Mouse (Mus musculus): ENCODE results near the gene Tmem126a.

Tmem126a gene

GRCm38 (mm10) chr7:90456845-90457468 is at the start of gene Tmem126a:
TSS of gene Tmem126a (minus strand) at chr7:90457229.
- peak; percentile 75 to 82 for DNase-seq (ENCODE audit: low spot score in 2 of 2)

DNA sequence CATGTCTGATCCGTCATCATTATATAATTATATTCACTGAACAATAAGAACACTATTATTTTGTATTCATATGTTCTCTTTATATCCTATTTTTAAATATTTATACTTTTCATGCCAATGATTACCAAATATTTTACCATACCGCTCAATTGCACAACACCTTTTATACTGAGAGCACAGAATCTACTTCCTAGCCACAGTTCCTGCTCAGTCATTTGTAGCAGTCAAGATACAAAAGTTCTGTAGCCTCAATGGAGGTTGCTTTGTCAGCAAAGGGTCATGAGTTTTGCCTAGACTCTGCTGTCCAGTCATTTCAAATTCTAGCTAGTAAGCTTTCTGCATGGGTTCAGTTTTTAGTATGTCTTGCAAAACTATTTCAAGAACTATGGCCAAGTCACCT is 25.6 kb upstream of the Tmem126a start:
- no peak for DNase-seq (ENCODE audit: low spot score in 2 of 2)

GRCm38 (mm10) chr7:90476313-90477245 is 19.6 kb upstream of the Tmem126a start, which contains the start of gene Dlg2:
TSS of gene Dlg2 (plus strand) at chr7:90476672.
- peak in 1 of 2 experiments; percentile 45 for DNase-seq (ENCODE audit: low spot score in 2 of 2)

DNA sequence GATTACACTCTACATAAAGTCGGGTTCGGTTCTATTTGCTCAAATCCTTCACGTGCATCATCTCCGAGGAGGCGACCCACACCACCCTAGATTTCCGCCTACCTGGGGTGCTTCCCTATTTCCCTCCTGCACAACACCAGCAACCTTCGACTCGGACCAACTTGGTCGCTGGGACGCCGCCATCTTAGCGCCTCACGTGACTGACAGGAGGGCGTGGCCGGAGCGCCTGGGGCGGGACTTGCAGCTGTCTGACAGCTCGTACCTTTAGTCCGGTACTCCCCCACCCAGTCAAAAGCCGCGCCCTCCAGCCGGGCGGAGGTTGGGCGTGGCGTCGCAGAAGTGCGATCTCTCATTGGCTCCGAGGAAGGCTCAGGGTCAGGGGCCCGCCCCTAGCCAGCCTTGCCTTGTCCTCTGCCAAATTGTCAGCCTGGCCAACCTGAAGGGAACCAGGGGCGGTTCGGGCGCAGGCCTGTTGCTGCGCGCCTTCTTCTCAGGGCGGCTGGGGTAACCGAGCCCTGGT is 18.8 kb upstream of the Tmem126a start, which contains the start of gene Tmem126b:
Gene Tmem126b, minus strand, starts transcription at position 209 of the 520 bp plus-strand sequence.
- peak; percentile 99 for DNase-seq (ENCODE audit: low spot score in 2 of 2)

DNA sequence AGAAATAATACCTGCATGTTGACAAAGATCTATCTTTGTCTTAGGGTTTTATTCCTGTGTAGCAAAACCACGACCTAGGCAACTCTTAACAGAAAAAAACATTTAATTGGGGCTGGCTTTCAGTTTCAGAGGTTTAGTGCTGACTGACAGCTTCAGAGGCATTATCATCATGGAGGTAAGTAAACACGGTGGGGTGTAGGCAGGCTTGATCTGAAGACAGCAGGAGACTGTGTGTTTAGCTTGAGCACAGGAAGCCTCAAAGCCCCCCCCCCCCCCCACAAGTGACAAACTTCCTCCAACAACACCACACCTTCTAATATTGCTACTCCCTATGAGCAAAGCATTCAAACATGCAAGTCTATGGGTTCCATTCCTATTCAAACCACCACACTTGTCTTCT is 16.5 kb upstream of the Tmem126a start:
- no peak for DNase-seq (ENCODE audit: low spot score in 2 of 2)

DNA sequence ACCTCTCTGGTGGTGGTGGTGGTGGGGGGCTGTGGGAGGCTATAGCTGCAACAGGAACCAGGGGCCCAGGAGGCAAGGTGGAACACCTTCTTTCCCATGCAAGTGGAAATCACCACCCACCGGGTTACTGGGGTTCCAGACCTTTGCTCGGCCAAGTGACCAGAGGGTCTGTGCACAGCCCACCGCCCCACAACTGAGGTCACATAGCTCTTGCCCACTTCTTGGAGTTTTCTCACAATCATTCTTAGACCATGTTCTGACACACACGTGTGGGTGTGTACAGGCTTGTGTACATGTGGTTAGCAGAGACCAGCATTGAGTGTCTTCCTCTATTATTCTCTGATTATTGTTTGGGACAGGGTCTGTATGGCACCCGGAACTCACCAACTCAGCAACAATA is 4.4 kb upstream of the Tmem126a start:
- DNase-seq (ENCODE audit: low spot score in 2 of 2), result no peak

DNA sequence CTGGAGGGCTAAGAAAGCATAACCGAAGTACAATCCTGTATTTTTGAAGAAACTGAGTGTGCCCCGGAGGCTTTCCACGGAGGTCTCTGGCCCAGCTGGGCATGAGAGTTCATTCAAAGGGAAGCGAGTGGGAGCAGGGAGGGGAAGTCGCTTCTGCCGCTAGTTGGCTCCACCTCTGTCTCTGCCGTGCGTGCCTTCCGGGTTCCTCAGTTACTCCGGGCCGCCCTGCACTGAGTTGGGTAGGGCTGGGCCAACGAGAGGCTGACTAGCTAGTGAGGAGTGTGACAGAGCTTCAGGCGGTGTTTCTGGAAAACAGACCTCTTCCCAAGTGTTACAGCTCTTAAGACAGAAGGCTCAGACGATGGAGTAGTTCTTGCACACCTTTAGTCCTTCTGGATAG is 3.9 kb upstream of the Tmem126a start:
- no peak for DNase-seq (ENCODE audit: low spot score in 2 of 2)

DNA sequence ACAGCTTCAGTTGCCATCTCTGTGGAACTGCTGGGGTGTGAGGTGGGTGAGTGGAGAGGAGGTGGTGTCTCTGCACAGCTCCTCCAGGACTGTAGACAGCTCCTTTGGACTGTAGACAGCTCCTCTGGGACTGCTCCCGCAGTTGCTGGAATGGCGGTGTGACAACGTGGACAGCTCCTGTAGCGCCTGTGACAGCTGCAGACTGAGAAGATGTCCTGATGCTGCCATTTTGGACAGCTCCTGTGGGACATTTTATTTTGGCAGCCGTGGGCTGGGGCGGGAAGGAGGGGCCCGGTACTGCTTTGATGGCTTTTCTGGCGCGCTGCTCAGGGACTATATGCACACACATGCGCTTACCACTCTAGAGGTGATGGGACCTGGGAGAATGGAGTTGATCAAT is 3.3 kb upstream of the Tmem126a start:
- no peak for DNase-seq (ENCODE audit: low spot score in 2 of 2)

DNA sequence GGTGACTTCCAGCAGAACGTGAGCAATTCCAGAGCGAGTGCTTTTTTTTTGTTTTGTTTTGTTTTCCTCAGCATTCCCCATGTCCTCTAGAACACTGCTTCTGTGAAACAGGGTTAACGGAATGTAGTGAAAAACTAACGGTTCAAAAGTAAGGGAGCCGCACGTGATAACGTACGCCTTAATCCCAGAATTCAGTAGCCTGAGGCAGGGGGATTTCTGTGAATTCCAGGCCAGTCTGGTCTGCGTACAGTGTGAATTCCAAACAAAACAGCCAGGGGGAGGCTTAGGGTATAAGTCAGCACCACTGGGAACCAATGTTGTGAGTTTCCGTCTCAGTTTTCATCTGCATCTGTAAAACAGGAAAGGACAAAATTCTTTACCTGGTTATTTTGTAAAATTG is 488 bp upstream of the Tmem126a start:
- DNase-seq (ENCODE audit: low spot score in 2 of 2), result no peak

GRCm38 (mm10) chr7:90456149-90456844 is 732 bp downstream of the Tmem126a start:
- no peak for DNase-seq (ENCODE audit: low spot score in 2 of 2)

- DNase-seq (ENCODE audit: low spot score in 2 of 2), result no peak
These were observed 12.8 kb downstream of the Tmem126a start for GRCm38 (mm10) chr7:90444206-90444605.

DNA sequence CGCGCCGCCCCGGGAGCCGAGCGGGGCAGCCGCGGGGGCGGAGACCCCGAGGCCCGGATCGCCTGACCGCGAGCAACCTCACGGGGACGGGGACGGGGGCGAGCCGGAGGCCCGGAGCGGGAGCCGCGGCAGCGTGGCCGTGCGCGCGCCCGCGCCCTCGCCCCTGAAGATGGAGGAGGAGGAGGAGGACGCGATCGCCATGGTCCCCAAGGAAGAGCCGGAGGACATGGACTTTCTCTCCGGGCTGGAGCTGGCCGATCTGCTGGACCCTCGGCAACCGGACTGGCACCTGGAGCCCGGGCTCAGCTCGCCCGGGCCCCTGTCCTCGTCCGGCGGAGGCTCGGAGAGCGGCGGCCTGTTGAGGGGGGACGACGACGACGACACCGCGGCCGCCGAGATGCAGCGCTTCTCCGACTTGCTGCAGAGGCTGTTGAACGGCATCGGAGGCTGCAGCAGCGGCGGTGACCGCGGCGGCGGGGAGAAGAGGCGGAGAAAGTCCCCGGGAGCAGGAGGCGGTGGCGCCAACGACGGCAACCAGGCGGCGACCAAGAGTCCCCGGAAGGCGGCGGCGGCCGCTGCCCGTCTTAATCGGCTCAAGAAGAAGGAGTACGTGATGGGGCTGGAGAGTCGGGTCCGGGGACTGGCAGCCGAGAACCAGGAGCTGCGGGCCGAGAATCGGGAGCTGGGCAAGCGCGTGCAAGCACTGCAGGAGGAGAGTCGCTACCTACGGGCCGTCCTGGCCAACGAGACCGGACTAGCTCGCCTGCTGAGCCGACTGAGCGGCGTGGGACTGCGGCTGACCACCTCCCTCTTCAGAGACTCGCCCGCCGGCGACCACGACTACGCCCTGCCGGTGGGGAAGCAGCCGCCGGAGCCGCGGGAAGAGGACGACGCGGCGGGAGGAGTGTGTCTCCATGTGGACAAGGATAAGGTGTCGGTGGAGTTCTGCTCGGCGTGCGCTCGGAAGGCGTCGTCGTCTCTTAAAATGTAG is 13.6 kb downstream of the Tmem126a start:
- peak; percentile 52 to 62 for DNase-seq (ENCODE audit: low spot score in 2 of 2)

- DNase-seq (ENCODE audit: low spot score in 2 of 2), result peak; percentile 93
These were observed 14.4 kb downstream of the Tmem126a start, which contains the start of gene Crebzf for GRCm38 (mm10) chr7:90442518-90443080. TSS of gene Crebzf (plus strand) at chr7:90442729.

DNA sequence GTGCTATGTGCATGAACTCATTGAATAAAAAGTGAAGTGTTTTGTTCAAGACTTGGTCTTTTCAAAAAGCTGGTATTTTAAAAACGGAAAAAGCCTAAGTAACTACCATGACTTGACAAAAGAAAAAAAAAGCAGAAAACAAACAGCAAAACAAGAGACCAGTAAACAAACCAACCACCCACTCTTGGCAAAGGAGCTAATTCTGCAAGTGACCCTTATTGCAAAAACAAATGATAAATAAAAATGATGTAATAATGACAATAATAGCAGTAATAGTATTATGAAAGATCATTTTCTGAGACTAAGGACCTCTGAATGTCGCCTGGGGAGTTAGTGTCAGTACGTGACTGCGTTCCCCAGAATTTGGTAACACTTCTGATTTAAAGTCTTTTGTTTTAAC is 15.0 kb downstream of the Tmem126a start:
- DNase-seq (ENCODE audit: low spot score in 2 of 2), result no peak

DNA sequence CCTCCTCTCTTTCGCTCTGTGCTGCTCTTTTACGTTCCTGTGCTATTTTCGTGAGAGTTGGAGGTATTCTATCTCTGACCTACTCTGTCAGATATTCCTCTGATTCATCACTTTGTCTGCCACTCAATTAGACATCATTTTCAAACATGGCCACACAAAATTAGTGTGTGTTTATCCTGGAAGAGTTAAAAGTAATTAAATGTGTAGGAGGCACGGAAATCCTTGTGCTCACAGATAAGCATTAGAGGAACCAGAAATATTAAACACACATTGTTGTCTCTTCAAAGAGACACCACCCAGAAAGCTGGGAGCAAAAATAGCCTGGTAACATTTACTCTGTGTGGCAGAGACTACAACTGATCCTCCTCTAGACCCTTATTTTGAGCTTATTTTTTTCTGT is 17.0 kb downstream of the Tmem126a start:
- DNase-seq (ENCODE audit: low spot score in 2 of 2), result no peak

DNA sequence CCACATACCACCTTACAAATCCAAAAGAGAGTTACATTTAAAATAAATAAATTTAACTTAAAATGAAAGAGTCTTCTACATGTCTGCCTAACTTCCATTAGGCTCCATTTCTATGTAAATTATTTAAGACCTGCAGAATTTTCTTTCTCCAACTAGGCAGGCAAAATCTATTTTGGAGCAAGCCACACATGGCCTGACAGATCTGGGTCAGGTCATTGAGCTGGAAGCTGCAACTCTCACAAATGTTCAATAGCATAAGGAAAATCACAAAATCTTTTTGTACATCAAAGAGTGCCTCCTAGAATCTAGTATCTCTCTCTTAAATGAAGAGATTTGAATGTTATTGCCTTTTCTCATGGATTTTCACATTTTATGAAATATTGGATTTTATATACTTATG is 24.8 kb downstream of the Tmem126a start:
- DNase-seq (ENCODE audit: low spot score in 2 of 2), result no peak

- no peak for DNase-seq (ENCODE audit: low spot score in 2 of 2)
These were observed 30.0 kb downstream of the Tmem126a start for GRCm38 (mm10) chr7:90427006-90427405.

- DNase-seq (ENCODE audit: low spot score in 2 of 2), result peak; percentile 66 to 79
These were observed 30.7 kb downstream of the Tmem126a start, which contains the start of gene Ccdc89 for GRCm38 (mm10) chr7:90426020-90427001. TSS of gene Ccdc89 (plus strand) at chr7:90426577.

DNA sequence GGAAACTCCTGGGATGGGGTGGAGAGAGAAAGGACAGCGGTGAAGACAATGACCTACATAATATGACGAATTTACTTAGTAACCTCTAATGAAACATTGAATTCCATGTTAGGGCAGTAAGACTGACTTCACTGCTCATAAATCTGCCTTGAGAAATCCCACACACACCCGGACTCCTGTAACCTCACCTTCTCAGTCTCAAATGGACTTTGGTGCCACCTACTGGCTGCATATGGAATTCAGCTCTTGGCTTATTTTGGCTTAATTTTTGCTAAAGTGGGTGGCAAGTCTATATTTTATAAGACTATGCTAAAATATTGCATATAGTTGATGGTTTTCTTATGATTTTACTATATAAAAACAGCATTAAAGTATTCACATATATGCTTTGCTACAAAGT is 47.1 kb downstream of the Tmem126a start:
- DNase-seq (ENCODE audit: low spot score in 2 of 2), result peak in 1 of 2 experiments; percentile 48
